Mouse (Mus musculus) intestine, embryonic 14.5 days (tissue): ENCODE data around the gene Draxin. TPM values are rescaled to one million over a fixed set of nuclear protein-coding genes. Genes with fewer than 3 reads are reported as not detected.

Experiments used
- ATAC-seq: fragments of 200-750 bp; cut with Nextera tagmentation; replicated peaks from 2 replicates; pipeline ENCODE4 v1.8.0; 2017; ENCODE audit warnings: low read depth, moderate number of reproducible peaks, moderate TSS enrichment, moderate library complexity; ENCODE audit not compliant: low FRiP score, low TSS enrichment
- DNase-seq: peaks from one replicate; pipeline ENCODE4 v3.0.0-alpha.2; 2018; ENCODE audit warnings: low spot score
- H3K27ac ChIP-seq: fragments of 300-500 bp; sonication (generic); 2 replicates; pipeline ENCODE4 v1.5.1; 2014; ENCODE audit warnings: low read depth, mild to moderate bottlenecking, control low read depth
- H3K27me3 ChIP-seq: fragments of 300-500 bp; sonication (generic); replicated peaks from 2 replicates; pipeline ENCODE4 v1.6.1; 2014; ENCODE audit warnings: low read length, control low read depth; ENCODE audit not compliant: control insufficient read depth, insufficient read depth
- H3K36me3 ChIP-seq: fragments of 300-500 bp; sonication (generic); 2 replicates; pipeline ENCODE4 v1.6.1; 2014; ENCODE audit warnings: low read length, control low read depth; ENCODE audit not compliant: control insufficient read depth, insufficient read depth
- H3K4me1 ChIP-seq: fragments of 300-500 bp; sonication (generic); replicated peaks from 2 replicates; pipeline ENCODE4 v1.6.1; 2014; ENCODE audit warnings: low read length, control low read depth, mixed read lengths; ENCODE audit not compliant: control insufficient read depth, insufficient read depth
- H3K4me2 ChIP-seq: fragments of 300-500 bp; sonication (generic); 2 replicates; pipeline ENCODE4 v1.6.1; 2014; ENCODE audit warnings: low read length
- H3K4me3 ChIP-seq: fragments of 300-500 bp; sonication (generic); 2 replicates; pipeline ENCODE4 v1.5.1; 2014; ENCODE audit warnings: low read depth, low read length, control low read depth, mixed read lengths
- H3K9ac ChIP-seq: fragments of 300-500 bp; sonication (generic); 2 replicates; pipeline ENCODE4 v1.6.1; 2014; ENCODE audit warnings: mild to moderate bottlenecking, low read length
- H3K9me3 ChIP-seq: fragments of 300-500 bp; sonication (generic); 2 replicates; pipeline ENCODE4 v1.6.1; 2016; ENCODE audit warnings: low read length, control low read depth; ENCODE audit not compliant: control insufficient read depth
- WGBS: fragments of 180-500 bp; shearing (Covaris S2); extraction: QIAGEN DNeasy Blood & Tissue Kit; methylation state at CpG from one replicate; pipeline ENCODE4 v1.1.7; 2014; 5-methylcytosine and 5-hydroxymethylcytosine counted together
- polyA plus RNA-seq: library from polyadenylated mRNA; unstranded; fragments of >200 nt; fragmentation: Nextera tagmentation; extraction: Ambion mirVana; gene quantifications from 2 replicates; pipeline ENCODE4 v1.2.1, GENCODE M21; 2014

The Draxin gene
- polyA plus RNA-seq, 1 experiment from 2014 or later, result 0.34 TPM

DNA sequence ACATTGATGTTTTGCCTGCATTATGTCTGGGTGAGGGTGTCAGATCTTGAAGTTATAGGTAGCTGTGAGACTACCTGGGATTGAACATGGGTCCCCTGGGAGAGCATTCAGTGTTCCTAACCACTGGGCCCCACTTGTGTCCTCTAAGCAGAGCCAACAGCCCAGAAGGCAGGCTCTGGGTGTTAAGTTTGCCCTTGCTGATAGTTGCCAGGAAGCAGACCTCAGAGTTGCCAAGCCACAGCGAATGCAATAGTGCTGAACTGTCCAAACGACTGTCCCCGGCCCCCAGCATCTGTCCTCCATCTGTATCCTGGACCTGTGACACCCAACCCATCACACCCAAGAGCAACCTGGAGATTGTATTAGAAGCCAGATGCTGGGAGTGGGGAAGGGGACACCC, 31.8 kb downstream of the Draxin start:
- Histone ChIP-seq H3K9me3 (no peaks in the 10 kb centered on the region), H3K9ac (no peak overlapping the region), H3K27ac (no peak overlapping the region), H3K36me3 (no peaks in the 10 kb centered on the region), H3K4me1 (peaks cover 3% of the 10 kb centered on the region), H3K4me3 (no peak overlapping the region), H3K4me2 (no peak overlapping the region), H3K27me3 (no peaks in the 10 kb centered on the region)
- 91% methylated on average over 3 of the region's 3 CpGs for WGBS
- DNase-seq, result no peak
- ATAC-seq, result no peak

DNA sequence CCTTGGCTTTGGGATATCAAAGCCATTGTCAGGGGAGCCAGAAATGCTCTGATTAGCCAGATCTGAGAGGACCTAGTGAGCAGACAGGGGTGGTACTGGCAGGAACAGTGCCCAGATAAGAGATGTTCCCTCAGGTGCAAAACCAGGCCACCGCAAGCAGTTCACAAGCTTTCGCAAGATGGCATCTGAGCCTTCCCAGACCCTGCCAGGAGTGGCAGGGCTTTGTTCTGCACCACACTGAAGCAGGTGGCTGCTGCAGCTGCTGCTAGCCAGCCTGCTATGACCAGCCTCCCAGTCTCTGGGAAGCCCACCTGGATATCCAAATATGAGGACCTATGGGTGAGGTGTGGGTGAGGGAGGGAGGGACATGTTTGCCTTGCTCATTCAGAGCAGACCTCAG, 32.6 kb downstream of the Draxin start:
- Histone ChIP-seq H3K4me3 (no peak overlapping the region), H3K36me3 (no peaks in the 10 kb centered on the region), H3K9ac (no peak overlapping the region), H3K9me3 (no peaks in the 10 kb centered on the region), H3K4me1 (peaks cover 3% of the 10 kb centered on the region), H3K4me2 (no peak overlapping the region), H3K27me3 (no peaks in the 10 kb centered on the region), H3K27ac (no peak overlapping the region)
- DNase-seq (no peak), ATAC-seq (no peak)
- WGBS, result 85% methylated on average over 2 of the region's 2 CpGs

DNA sequence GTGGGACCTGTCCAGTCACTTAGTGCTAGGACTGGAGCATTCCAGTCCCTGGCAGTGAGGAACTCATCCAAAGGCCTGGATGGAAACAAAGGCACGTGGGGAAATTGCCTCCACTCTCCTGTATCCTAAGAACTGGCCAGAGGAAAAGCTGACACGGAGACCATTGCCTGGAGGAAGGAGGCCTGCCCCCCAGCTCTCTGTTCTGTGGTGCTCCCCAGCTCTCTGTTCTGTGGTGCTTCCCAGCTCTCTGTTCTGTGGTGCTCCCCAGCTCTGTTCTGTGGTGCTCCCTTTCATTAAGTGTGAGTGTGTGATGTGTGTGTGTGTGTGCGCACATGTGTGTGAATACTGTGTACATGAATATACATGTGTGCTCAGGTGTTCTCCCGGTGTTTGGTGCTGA, 35.4 kb downstream of the Draxin start:
- H3K9me3 ChIP-seq, result no peaks in the 10 kb centered on the region
- H3K27me3 ChIP-seq, result no peaks in the 10 kb centered on the region
- H3K4me2 ChIP-seq, result no peak overlapping the region
- DNase-seq, result no peak
- no peaks in the 10 kb centered on the region for H3K36me3 ChIP-seq
- no peak overlapping the region for H3K4me3 ChIP-seq
- H3K4me1 ChIP-seq, result no peaks in the 10 kb centered on the region
- 80% methylated on average over 4 of the region's 4 CpGs for WGBS
- no peak overlapping the region for H3K27ac ChIP-seq
- H3K9ac ChIP-seq, result no peak overlapping the region
- no peak for ATAC-seq

DNA sequence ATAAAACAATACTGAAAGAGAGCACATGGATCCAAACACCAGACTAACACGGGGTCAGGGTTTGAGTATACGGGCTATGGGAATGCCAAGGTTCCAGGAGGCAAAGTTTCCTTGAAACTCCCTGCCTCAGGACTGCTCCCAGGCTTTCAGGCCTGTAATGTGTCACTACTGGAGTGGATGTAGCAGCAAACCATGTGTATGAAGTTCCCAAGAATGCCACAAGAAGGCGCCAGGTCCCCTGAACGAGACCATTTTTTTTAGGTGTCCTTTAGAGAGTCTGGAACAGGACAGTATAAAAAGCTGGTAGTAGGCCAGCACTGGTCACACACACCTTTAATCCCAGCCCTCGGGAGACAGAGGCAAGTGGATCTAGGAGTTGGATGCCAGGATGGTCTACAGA, 36.3 kb downstream of the Draxin start:
- Histone ChIP-seq H3K4me2 (no peak overlapping the region), H3K27ac (no peak overlapping the region), H3K9me3 (no peaks in the 10 kb centered on the region), H3K36me3 (no peaks in the 10 kb centered on the region), H3K4me3 (no peak overlapping the region), H3K4me1 (no peaks in the 10 kb centered on the region), H3K9ac (no peak overlapping the region), H3K27me3 (no peaks in the 10 kb centered on the region)
- no peak for ATAC-seq
- DNase-seq, result no peak
- WGBS, result 87% methylated on average over 5 of the region's 5 CpGs

DNA sequence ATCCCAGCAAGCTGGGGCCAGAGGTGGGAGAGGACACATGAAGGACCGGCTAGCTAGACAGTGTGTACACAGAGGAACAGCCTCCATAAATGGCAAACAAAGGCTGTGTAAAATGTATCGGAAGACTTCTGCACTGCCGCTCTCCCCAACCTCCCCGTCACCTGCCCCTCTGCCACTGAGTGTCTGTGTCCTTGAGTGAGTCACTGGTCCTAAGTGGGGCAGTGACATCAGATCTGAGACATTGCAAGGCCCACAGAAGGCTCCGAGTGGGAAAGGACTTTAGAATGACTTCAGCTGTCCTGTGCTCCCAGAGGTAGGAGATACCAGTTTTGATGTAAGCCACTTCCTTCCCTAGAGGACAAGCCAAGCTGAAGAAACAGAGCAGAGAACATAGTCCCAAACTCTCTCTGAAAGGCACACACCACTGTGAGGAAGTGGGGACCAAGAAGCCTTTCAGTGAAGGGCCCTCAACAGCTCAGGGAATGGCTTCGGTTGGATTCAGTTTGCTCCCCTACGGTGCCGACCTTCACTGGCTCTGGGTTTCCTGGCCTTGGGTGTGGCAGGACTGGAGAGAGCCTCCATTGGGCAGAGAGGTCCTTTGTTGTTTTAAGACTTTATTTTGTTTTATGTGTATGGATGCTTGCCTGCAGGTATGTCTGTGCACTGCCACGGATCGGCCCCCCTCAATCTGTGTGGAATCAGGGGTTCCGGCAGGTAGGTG, 37.8 kb downstream of the Draxin start:
- Histone ChIP-seq H3K9me3 (no peaks in the 10 kb centered on the region), H3K4me2 (no peak overlapping the region), H3K4me3 (no peak overlapping the region), H3K27me3 (no peaks in the 10 kb centered on the region), H3K4me1 (no peaks in the 10 kb centered on the region), H3K36me3 (no peaks in the 10 kb centered on the region), H3K27ac (no peak overlapping the region), H3K9ac (no peak overlapping the region)
- ATAC-seq (no peak), DNase-seq (no peak)
- 83% methylated on average over 11 of the region's 11 CpGs for WGBS

DNA sequence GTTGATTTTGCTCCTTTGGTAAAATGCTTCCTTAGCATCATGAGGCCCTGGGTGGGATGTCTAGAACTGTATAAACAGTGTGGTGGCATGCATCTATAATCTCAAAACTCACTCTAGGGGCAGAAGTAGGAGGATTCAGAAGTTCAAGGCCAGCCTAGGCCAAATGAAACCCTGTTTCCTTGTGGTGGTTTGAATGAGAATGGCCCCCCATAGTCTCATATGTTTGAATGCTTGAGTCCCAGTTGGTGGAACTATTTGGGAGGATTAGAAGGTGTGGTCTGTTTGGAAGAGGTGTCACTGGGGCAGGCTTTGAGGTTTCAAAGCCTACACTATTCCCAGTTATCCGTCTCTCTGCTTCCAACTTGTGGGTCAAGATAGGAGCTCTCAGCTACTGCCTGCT, 39.3 kb downstream of the Draxin start:
- WGBS, result 92% methylated on average over 1 of the region's 1 CpGs
- no peaks in the 10 kb centered on the region for H3K9me3 ChIP-seq
- no peak overlapping the region for H3K4me3 ChIP-seq
- peaks cover 7% of the 10 kb centered on the region; the same call in 1 of the 2 replicates for H3K4me1 ChIP-seq
- DNase-seq (no peak), ATAC-seq (no peak)
- H3K36me3 ChIP-seq, result no peaks in the 10 kb centered on the region
- no peak overlapping the region for H3K9ac ChIP-seq
- H3K27ac ChIP-seq, result no peak overlapping the region
- H3K4me2 ChIP-seq, result no peak overlapping the region
- H3K27me3 ChIP-seq, result no peaks in the 10 kb centered on the region

DNA sequence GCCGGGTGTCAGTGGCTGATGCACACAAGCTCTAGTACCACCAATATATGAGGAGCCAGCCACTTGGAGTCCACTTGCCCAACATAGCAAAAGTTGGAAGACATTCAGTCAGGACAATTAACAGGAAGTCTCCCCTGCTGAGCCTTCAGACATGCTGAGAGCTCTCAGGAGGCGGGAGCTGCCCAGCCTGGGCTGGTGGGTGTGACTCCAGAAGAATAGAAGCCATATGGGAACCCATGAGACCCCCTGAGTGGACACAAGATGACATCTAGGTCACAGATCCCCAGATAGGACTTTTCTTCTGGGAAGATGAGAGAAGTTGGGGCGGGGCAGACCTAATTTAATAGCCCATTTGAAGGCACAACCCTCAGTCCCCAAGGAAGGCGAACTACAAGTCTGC, 41.3 kb downstream of the Draxin start:
- no peaks in the 10 kb centered on the region for H3K36me3 ChIP-seq
- no peaks in the 10 kb centered on the region for H3K27me3 ChIP-seq
- H3K27ac ChIP-seq, result no peak overlapping the region
- 71% methylated on average over 4 of the region's 4 CpGs for WGBS
- H3K9me3 ChIP-seq, result no peaks in the 10 kb centered on the region
- H3K9ac ChIP-seq, result no peak overlapping the region
- DNase-seq (no peak), ATAC-seq (no peak)
- no peak overlapping the region for H3K4me2 ChIP-seq
- no peak overlapping the region for H3K4me3 ChIP-seq
- peaks cover 17% of the 10 kb centered on the region for H3K4me1 ChIP-seq

DNA sequence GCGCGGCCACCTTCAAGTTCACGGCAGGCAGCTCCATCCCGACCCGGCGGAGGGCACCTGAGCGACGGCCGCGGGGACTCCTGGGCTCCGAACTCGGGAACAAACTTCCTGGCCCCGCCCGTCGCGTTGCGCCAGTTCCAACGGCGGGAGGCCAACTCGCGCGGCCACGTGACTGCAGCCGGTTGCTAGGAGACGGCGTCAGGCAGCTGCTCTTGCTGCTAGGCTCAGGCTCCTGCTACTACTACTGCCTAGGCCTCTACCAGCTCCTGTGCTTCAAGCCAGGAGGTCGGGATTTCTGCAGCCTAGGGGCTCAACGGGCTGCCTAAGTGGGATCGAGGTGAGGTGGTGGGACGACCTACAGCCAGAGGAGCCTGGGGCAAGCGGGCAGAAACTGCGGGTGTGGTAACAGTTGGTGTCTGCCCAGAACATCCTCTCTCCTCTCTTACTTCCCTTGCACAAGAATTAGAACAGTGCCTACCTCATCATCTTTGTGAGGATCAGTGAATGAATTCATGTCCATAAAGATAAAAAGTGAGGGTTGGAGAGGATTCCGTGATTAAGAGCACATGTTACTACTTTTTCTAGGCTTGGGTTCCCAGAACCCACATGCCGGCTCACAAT, 42.5 kb downstream of the Draxin start, which contains the start of gene Agtrap:
TSS of gene Agtrap (minus strand) at position 125 of the 621 bp plus-strand sequence.
- Histone ChIP-seq H3K9ac (peak within 1 kb of the TSS; percentile 71), H3K36me3 (no peaks in the 10 kb centered on the region), H3K4me2 (peak within 1 kb of the TSS; percentile 81), H3K27me3 (no peaks in the 10 kb centered on the region), H3K9me3 (no peaks in the 10 kb centered on the region), H3K4me1 (peaks cover 21% of the 10 kb centered on the region), H3K4me3 (peak within 1 kb of the TSS; percentile 81), H3K27ac (0 out of 2 replicates have a peak within 1 kb of the TSS, but pooled peaks have one; percentile 43)
- WGBS, result 7% methylated on average over 34 of the region's 34 CpGs
- ATAC-seq (peak; percentile 93), DNase-seq (peak; percentile 92)
